Mouse (Mus musculus) right cerebral cortex, postnatal 14 days (tissue): ENCODE data around the gene Hacl1.
"Not testable (repeated sequence)": the region's sequence is repeated elsewhere in the genome, so short reads cannot be mapped to it uniquely, and the experiment has no call there.

Experiments used
- DNase-seq: peaks from one replicate; pipeline ENCODE4 v3.0.0; 2022

Hacl1 gene

GRCm38 (mm10) chr14:31622748-31623147 lies 18.3 kb downstream of the Hacl1 start:
- peak; percentile 26 for DNase-seq

- DNase-seq = no peak
Observed at GRCm38 (mm10) chr14:31620591-31621223, 20.4 kb downstream of the Hacl1 start.

- DNase-seq = no peak
Observed at GRCm38 (mm10) chr14:31617997-31618396, 23.1 kb downstream of the Hacl1 start.

GRCm38 (mm10) chr14:31617204-31617603 lies 23.9 kb downstream of the Hacl1 start:
- peak; percentile 18 for DNase-seq

GRCm38 (mm10) chr14:31613671-31614070 lies 27.4 kb downstream of the Hacl1 start:
- no peak for DNase-seq

- no peak for DNase-seq
Observed at GRCm38 (mm10) chr14:31611986-31612385, 29.1 kb downstream of the Hacl1 start.

- DNase-seq = no peak
Observed at GRCm38 (mm10) chr14:31605514-31605913, 35.6 kb downstream of the Hacl1 start.

- DNase-seq = no peak
Observed at GRCm38 (mm10) chr14:31604916-31605315, 36.2 kb downstream of the Hacl1 start.

- not testable (repeated sequence) for DNase-seq
Observed at GRCm38 (mm10) chr14:31602616-31602979, 38.5 kb downstream of the Hacl1 start.

GRCm38 (mm10) chr14:31601908-31602615 lies 39.0 kb downstream of the Hacl1 start:
- no peak for DNase-seq

- no peak for DNase-seq
Observed at GRCm38 (mm10) chr14:31597446-31597845, 43.6 kb downstream of the Hacl1 start.

- no peak for DNase-seq
Observed at GRCm38 (mm10) chr14:31596408-31596807, 44.7 kb downstream of the Hacl1 start.

GRCm38 (mm10) chr14:31594693-31595092 lies 46.4 kb downstream of the Hacl1 start:
- no peak for DNase-seq

- no peak for DNase-seq
Observed at GRCm38 (mm10) chr14:31593036-31593435, 48.0 kb downstream of the Hacl1 start.

- no peak for DNase-seq
Observed at GRCm38 (mm10) chr14:31591243-31591642, 49.8 kb downstream of the Hacl1 start, which contains the start of gene Colq. Colq (minus strand) TSS chr14:31591343.

GRCm38 (mm10) chr14:31586451-31586850 lies 54.6 kb downstream of the Hacl1 start:
- DNase-seq = no peak

- no peak for DNase-seq
Observed at GRCm38 (mm10) chr14:31583082-31583481, 58.0 kb downstream of the Hacl1 start.

- no peak for DNase-seq
Observed at GRCm38 (mm10) chr14:31577966-31578735, 62.9 kb downstream of the Hacl1 start.

- no peak for DNase-seq
Observed at GRCm38 (mm10) chr14:31576846-31577697, 64.0 kb downstream of the Hacl1 start.

- peak; percentile 37 for DNase-seq
Observed at GRCm38 (mm10) chr14:31575866-31576265, 65.2 kb downstream of the Hacl1 start.

GRCm38 (mm10) chr14:31574903-31575665 lies 66.0 kb downstream of the Hacl1 start:
- DNase-seq = no peak
